Mouse (Mus musculus): ENCODE results near the gene Rtbdn.
"Not testable (repeated sequence)": the region's sequence is repeated elsewhere in the genome, so short reads cannot be mapped to it uniquely, and the experiment has no call there.

The Rtbdn gene

GRCm38 (mm10) chr8:84946528-84947240 is at the start of gene Rtbdn:
Rtbdn (plus strand) TSS chr8:84946991.
- no peak for DNase-seq (ENCODE audit: low spot score)

GRCm38 (mm10) chr8:84901071-84901470 is 45.7 kb upstream of the Rtbdn start:
- no peak for DNase-seq (ENCODE audit: low spot score)

GRCm38 (mm10) chr8:84901752-84902151 is 45.0 kb upstream of the Rtbdn start, which contains the start of gene Klf1:
Klf1 (plus strand) TSS chr8:84901928.
- no peak for DNase-seq (ENCODE audit: low spot score)

- no peak for DNase-seq (ENCODE audit: low spot score)
Observed at GRCm38 (mm10) chr8:84902367-84902919, 44.3 kb upstream of the Rtbdn start.

- DNase-seq (ENCODE audit: low spot score), result peak; percentile 86
Observed at GRCm38 (mm10) chr8:84902920-84903661, 43.7 kb upstream of the Rtbdn start.

- DNase-seq (ENCODE audit: low spot score), result no peak
Observed at GRCm38 (mm10) chr8:84904351-84904750, 42.4 kb upstream of the Rtbdn start.

DNA sequence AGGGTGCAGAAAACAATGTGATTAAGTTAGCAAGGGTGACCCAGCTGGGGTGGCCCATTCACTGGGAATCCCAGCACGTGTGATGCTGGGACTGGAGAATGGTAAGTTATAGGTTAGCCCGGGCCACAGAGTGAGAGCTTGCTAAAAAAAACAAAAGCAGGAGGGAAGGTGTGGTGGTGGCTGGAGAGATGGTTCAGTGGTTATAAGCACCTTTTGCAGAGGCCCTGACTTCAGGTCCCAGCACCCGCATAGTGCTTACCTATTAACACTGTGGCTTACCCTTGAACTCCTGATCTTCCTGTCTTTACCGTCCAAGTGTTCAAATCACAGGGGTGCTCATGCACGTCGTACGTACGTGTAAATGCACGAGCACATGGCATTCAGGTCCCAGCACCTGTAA is 39.8 kb upstream of the Rtbdn start:
- no peak for DNase-seq (ENCODE audit: low spot score)

GRCm38 (mm10) chr8:84907493-84907892 is 39.3 kb upstream of the Rtbdn start:
- no peak for DNase-seq (ENCODE audit: low spot score)

- not testable (repeated sequence) for DNase-seq (ENCODE audit: low spot score)
Observed at GRCm38 (mm10) chr8:84907979-84908378, 38.8 kb upstream of the Rtbdn start.

GRCm38 (mm10) chr8:84908421-84909161 is 38.2 kb upstream of the Rtbdn start, which contains the start of gene Dnase2a:
Dnase2a (plus strand) TSS chr8:84908560.
- DNase-seq (ENCODE audit: low spot score), result peak; percentile 78

- no peak for DNase-seq (ENCODE audit: low spot score)
Observed at GRCm38 (mm10) chr8:84909162-84909767, 37.5 kb upstream of the Rtbdn start.

- DNase-seq (ENCODE audit: low spot score), result no peak
Observed at GRCm38 (mm10) chr8:84909949-84910348, 36.8 kb upstream of the Rtbdn start.

- no peak for DNase-seq (ENCODE audit: low spot score)
Observed at GRCm38 (mm10) chr8:84910551-84910950, 36.2 kb upstream of the Rtbdn start.

GRCm38 (mm10) chr8:84911854-84912253 is 34.9 kb upstream of the Rtbdn start:
- no peak for DNase-seq (ENCODE audit: low spot score)

- no peak for DNase-seq (ENCODE audit: low spot score)
Observed at GRCm38 (mm10) chr8:84912391-84912790, 34.4 kb upstream of the Rtbdn start.

DNA sequence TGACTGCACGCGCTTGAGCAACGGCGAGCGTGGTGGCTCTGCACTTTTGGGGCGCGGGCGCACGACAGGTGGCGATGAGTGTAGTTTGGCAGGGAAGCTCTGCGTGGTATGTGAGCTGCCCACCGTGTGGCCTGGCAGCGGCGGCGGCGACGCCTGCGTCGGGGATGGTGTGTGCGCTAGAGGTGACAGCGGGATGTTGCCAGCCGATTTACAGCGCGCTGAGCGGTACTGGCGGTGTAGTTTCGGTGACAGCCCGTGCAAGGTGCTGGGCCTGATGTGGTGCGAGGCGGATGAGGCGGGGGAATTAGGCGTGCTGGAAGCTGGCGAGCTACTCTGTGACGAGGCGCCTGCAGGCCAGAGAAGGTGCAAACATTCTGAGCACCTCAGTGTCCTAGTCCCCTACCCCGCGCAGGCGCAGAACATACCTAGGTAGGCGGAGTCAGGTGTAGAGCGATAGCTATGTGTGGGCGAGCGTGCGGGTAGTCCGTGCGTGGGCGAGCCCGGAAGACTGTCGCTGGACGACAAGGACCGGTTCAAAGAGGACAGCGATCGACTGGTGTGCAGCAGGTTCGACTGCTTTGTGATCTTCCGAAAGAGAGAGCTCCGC is 33.8 kb upstream of the Rtbdn start:
- no peak for DNase-seq (ENCODE audit: low spot score)

GRCm38 (mm10) chr8:84913502-84913900 is 33.3 kb upstream of the Rtbdn start:
- no peak for DNase-seq (ENCODE audit: low spot score)

GRCm38 (mm10) chr8:84913960-84914359 is 32.8 kb upstream of the Rtbdn start:
- DNase-seq (ENCODE audit: low spot score), result no peak

- no peak for DNase-seq (ENCODE audit: low spot score)
Observed at GRCm38 (mm10) chr8:84915269-84915668, 31.5 kb upstream of the Rtbdn start.

DNA sequence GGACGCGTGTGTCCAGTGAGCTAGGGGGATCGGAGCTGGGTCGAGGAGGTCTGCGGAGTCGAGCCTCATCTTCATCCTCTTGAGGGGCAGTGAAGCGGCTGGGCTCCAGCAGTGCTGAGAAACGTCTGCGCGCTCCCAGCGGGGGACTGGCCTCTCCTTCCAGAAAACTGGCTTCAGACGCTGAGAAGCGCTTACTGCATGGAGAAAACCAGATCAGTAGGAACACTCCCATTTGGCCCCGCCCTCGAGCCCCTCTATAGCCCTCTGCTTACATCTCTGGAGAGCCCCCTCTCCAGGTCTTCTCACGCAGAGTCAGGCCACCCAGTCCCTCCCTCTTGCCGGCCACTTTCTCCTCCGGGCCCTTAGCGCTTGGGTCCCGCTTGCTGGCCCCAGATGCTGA is 29.0 kb upstream of the Rtbdn start:
- DNase-seq (ENCODE audit: low spot score), result no peak

DNA sequence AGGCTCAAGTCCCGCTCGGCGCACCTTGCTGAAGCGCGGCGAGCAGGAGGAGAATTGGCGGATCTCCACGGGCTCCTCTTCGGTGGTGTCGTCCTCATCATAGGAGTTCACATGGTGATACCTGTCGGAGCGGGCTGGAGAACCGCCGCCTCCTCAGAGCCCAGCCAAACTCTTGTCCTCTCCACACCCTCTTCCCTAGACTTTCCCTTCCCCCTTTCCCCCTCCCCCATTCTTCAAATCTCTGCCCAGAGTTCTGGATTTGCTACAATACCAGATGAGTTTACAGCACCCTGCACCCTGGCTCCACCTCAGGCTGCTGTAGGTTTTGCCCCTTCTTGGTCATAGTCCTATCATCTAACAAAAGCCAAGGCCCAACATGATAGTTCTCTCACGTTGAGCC is 28.1 kb upstream of the Rtbdn start:
- DNase-seq (ENCODE audit: low spot score), result no peak

GRCm38 (mm10) chr8:84921596-84921995 is 25.2 kb upstream of the Rtbdn start:
- no peak for DNase-seq (ENCODE audit: low spot score)

Measured in left cerebral cortex, adult 11 months (tissue).